Mouse (Mus musculus) heart, embryonic 16.5 days (tissue): ENCODE data around the gene Slc9a9. TPM values are rescaled to one million over a fixed set of nuclear protein-coding genes. Genes with fewer than 3 reads are reported as not detected.
A peak's percentile ranks its signal among the peaks of the same experiment; 100 is the strongest.

Experiments
- ATAC-seq: fragments of 200-750 bp; cut with Nextera tagmentation; replicated peaks from 2 replicates; pipeline ENCODE4 v1.8.0; 2017; ENCODE audit warnings: moderate number of reproducible peaks; ENCODE audit not compliant: insufficient read depth, low FRiP score; ENCODE audit errors: extremely low read depth
- H3K27ac ChIP-seq: fragments of 300-500 bp; sonication (generic); 2 replicates; pipeline ENCODE4 v1.5.1; 2014; ENCODE audit warnings: mild to moderate bottlenecking, low read length, control low read depth, moderate library complexity
- H3K27me3 ChIP-seq: fragments of 300-500 bp; sonication (generic); 2 replicates; pipeline ENCODE4 v1.6.1; 2014; ENCODE audit warnings: low read length, mixed read lengths; ENCODE audit not compliant: control insufficient read depth, insufficient read depth
- H3K36me3 ChIP-seq: fragments of 300-500 bp; sonication (generic); 2 replicates; pipeline ENCODE4 v1.6.1; 2014; ENCODE audit not compliant: control insufficient read depth, insufficient read depth
- H3K4me1 ChIP-seq: fragments of 300-500 bp; sonication (generic); 2 replicates; pipeline ENCODE4 v1.6.1; 2014; ENCODE audit warnings: low read length, mixed read lengths; ENCODE audit not compliant: control insufficient read depth, insufficient read depth
- H3K4me2 ChIP-seq: fragments of 300-500 bp; sonication (generic); 2 replicates; pipeline ENCODE4 v1.6.1; 2014; ENCODE audit warnings: low read depth, mild to moderate bottlenecking, control low read depth, low read length
- H3K4me3 ChIP-seq: fragments of 300-500 bp; sonication (generic); 2 replicates; pipeline ENCODE4 v1.5.1; 2014; ENCODE audit warnings: mild to moderate bottlenecking, control low read depth, low read length
- H3K9ac ChIP-seq: fragments of 300-500 bp; sonication (generic); 2 replicates; pipeline ENCODE4 v1.6.1; 2014; ENCODE audit warnings: low read length, control low read depth
- H3K9me3 ChIP-seq: fragments of 300-500 bp; sonication (generic); replicated peaks from 2 replicates; pipeline ENCODE4 v1.6.1; 2016; ENCODE audit warnings: low read length; ENCODE audit not compliant: control insufficient read depth
- WGBS: fragments of 180-500 bp; shearing (Covaris S2); extraction: QIAGEN DNeasy Blood & Tissue Kit; methylation state at CpG from one replicate; pipeline ENCODE4 v1.1.7; 2014; 5-methylcytosine and 5-hydroxymethylcytosine counted together
- polyA plus RNA-seq: library from polyadenylated mRNA; unstranded; fragments of >200 nt; fragmentation: Nextera tagmentation; extraction: Ambion mirVana; gene quantifications from 2 replicates; pipeline ENCODE4 v1.2.1, GENCODE M21; 2015

The Slc9a9 gene
- polyA plus RNA-seq, 1 experiment from 2014 or later = 6.3 TPM

- Histone ChIP-seq H3K4me2 (no peak overlapping the region), H3K27me3 (no peaks in the 10 kb centered on the region), H3K9ac (no peak overlapping the region), H3K27ac (no peak overlapping the region), H3K9me3 (no peaks in the 10 kb centered on the region), H3K4me3 (no peak overlapping the region), H3K36me3 (no peaks in the 10 kb centered on the region), H3K4me1 (no peaks in the 10 kb centered on the region)
- 83% methylated on average over 4 of the region's 4 CpGs for WGBS
- ATAC-seq = no peak
Measured at GRCm38 (mm10) chr9:95226986-95227385, 557.3 kb downstream of the Slc9a9 start.

DNA sequence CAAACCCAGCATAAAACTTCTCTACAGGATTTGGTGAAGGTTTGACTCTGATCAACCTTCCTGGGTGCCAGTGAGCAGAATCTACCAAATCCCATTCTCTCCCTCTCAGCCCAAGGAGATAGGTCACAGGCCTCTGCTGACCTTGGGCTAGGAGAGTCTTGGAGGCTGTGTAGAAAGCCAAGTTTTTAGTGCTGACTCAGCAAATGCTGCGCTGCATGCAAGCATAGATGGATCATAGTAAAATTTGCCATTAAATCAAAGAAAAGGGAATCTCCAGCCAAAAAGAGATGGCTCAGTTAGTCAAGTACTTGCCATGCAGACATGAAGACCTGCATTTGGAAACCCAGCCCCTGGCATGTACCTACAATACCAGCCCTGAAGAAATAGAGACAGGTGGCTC lies 558.4 kb downstream of the Slc9a9 start:
- H3K9ac ChIP-seq = no peak overlapping the region
- no peaks in the 10 kb centered on the region for H3K27me3 ChIP-seq
- no peak overlapping the region for H3K4me2 ChIP-seq
- no peak overlapping the region for H3K27ac ChIP-seq
- no peak for ATAC-seq
- no peaks in the 10 kb centered on the region for H3K36me3 ChIP-seq
- H3K4me3 ChIP-seq = no peak overlapping the region
- H3K4me1 ChIP-seq = no peaks in the 10 kb centered on the region
- no peaks in the 10 kb centered on the region for H3K9me3 ChIP-seq
- WGBS = 100% methylated on average over 1 of the region's 1 CpGs

GRCm38 (mm10) chr9:95229147-95229546 lies 559.4 kb downstream of the Slc9a9 start:
- Histone ChIP-seq H3K27me3 (no peaks in the 10 kb centered on the region), H3K4me2 (no peak overlapping the region), H3K4me1 (no peaks in the 10 kb centered on the region), H3K27ac (no peak overlapping the region), H3K4me3 (no peak overlapping the region), H3K9me3 (no peaks in the 10 kb centered on the region), H3K36me3 (no peaks in the 10 kb centered on the region), H3K9ac (no peak overlapping the region)
- WGBS = 70% methylated on average over 2 of the region's 2 CpGs
- no peak for ATAC-seq

- H3K4me1 ChIP-seq = no peaks in the 10 kb centered on the region
- H3K9ac ChIP-seq = no peak overlapping the region
- no peak for ATAC-seq
- H3K27me3 ChIP-seq = no peaks in the 10 kb centered on the region
- H3K36me3 ChIP-seq = no peaks in the 10 kb centered on the region
- no peaks in the 10 kb centered on the region for H3K9me3 ChIP-seq
- no peak overlapping the region for H3K27ac ChIP-seq
- H3K4me2 ChIP-seq = no peak overlapping the region
- no peak overlapping the region for H3K4me3 ChIP-seq
Measured at GRCm38 (mm10) chr9:95239900-95240299, 570.2 kb downstream of the Slc9a9 start.

DNA sequence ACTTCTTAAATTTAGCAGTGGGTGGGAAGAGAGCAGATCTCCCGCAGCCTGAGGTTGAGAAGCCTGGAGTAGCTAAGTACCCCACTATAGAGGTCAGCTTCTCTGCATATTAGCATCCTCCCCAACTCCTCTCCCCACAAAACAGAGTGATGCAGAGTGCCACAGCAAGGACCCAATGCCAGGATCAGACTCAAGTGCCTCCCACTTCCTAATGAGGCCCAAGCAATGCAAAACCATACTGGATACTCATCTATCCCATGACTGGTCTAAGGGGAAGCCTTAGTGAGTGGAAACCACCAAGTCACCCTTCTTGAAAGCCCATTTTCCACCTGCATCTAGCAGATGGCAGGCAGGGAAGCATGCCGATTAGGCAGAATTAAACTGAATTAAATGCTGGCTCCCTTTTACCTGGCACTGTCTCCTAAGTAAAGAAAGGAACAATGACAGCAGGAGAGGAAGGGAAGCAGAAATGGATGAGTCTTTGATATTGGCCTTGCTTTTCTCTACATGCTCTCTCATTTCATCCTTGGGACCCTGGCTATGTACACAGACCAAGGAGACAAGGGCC lies 573.0 kb downstream of the Slc9a9 start:
- WGBS = 85% methylated on average over 2 of the region's 2 CpGs

DNA sequence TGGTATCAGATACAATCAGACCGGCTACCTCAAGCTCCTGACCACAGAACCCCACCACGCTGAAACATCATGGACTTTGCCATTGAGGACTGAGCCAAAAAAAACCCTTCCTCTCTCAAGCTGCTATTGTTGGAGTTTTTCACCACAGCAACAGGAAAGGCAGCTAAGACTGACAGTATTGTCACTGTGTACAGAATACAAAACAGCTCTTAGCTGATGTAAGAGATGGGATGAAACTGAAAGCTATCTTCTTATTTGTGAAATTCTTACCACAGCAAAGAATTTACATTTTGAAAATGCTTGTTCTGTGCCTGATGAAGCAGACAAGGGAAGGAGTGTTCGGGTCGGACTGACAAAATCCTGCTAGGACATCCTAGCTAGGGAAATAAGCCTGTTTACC lies 584.5 kb downstream of the Slc9a9 start:
- no peak overlapping the region for H3K4me2 ChIP-seq
- H3K27ac ChIP-seq = no peak overlapping the region
- no peak for ATAC-seq
- H3K4me3 ChIP-seq = no peak overlapping the region
- H3K4me1 ChIP-seq = peaks cover 5% of the 10 kb centered on the region; the same call in 1 of the 2 replicates
- no peaks in the 10 kb centered on the region for H3K27me3 ChIP-seq
- no peak overlapping the region for H3K9ac ChIP-seq
- no peaks in the 10 kb centered on the region for H3K36me3 ChIP-seq
- no peaks in the 10 kb centered on the region for H3K9me3 ChIP-seq
- WGBS = 73% methylated on average over 4 of the region's 4 CpGs

More for the DNA sequence above, 573.0 kb downstream of the Slc9a9 start:
- Histone ChIP-seq H3K27ac (no peak overlapping the region), H3K4me2 (no peak overlapping the region), H3K9ac (no peak overlapping the region), H3K4me1 (no peaks in the 10 kb centered on the region), H3K4me3 (no peak overlapping the region), H3K36me3 (no peaks in the 10 kb centered on the region), H3K27me3 (no peaks in the 10 kb centered on the region), H3K9me3 (no peaks in the 10 kb centered on the region)
- no peak for ATAC-seq

- Histone ChIP-seq H3K27me3 (no peaks in the 10 kb centered on the region), H3K4me1 (peaks cover 5% of the 10 kb centered on the region; the same call in 1 of the 2 replicates), H3K36me3 (no peaks in the 10 kb centered on the region), H3K9me3 (no peaks in the 10 kb centered on the region), H3K4me2 (no peak overlapping the region), H3K27ac (no peak overlapping the region), H3K4me3 (no peak overlapping the region), H3K9ac (no peak overlapping the region)
- 73% methylated on average over 6 of the region's 6 CpGs for WGBS
- no peak for ATAC-seq
Measured at GRCm38 (mm10) chr9:95255844-95256243, 586.1 kb downstream of the Slc9a9 start.

GRCm38 (mm10) chr9:95256680-95257316 lies 587.1 kb downstream of the Slc9a9 start:
- H3K27ac ChIP-seq = peak overlapping the region; percentile 68
- peak overlapping the region; percentile 31 for H3K4me3 ChIP-seq
- no peaks in the 10 kb centered on the region for H3K27me3 ChIP-seq
- 29% methylated on average over 21 of the region's 21 CpGs for WGBS
- H3K4me1 ChIP-seq = peaks cover 5% of the 10 kb centered on the region; the same call in 1 of the 2 replicates
- H3K9ac ChIP-seq = no peak overlapping the region
- peak; percentile 92 for ATAC-seq
- no peaks in the 10 kb centered on the region for H3K9me3 ChIP-seq
- peak overlapping the region; percentile 48 for H3K4me2 ChIP-seq
- H3K36me3 ChIP-seq = no peaks in the 10 kb centered on the region

- no peaks in the 10 kb centered on the region for H3K4me1 ChIP-seq
- no peak overlapping the region for H3K4me2 ChIP-seq
- no peaks in the 10 kb centered on the region for H3K27me3 ChIP-seq
- WGBS = 36% methylated on average over 3 of the region's 3 CpGs
- H3K27ac ChIP-seq = no peak overlapping the region
- H3K36me3 ChIP-seq = no peaks in the 10 kb centered on the region
- H3K9me3 ChIP-seq = no peaks in the 10 kb centered on the region
- H3K4me3 ChIP-seq = no peak overlapping the region
- H3K9ac ChIP-seq = no peak overlapping the region
- no peak for ATAC-seq
Measured at GRCm38 (mm10) chr9:95262851-95263250, 593.1 kb downstream of the Slc9a9 start.
